Mouse (Mus musculus) hindbrain, embryonic 16.5 days (tissue): ENCODE data around the gene Eif4enif1. TPM values are rescaled to one million over a fixed set of nuclear protein-coding genes. Genes with fewer than 3 reads are reported as not detected.
A peak's percentile ranks its signal among the peaks of the same experiment; 100 is the strongest.
"Not testable (repeated sequence)": the region's sequence is repeated elsewhere in the genome, so short reads cannot be mapped to it uniquely, and the experiment has no call there.

ENCODE experiments used
- ATAC-seq: fragments of 200-750 bp; cut with Nextera tagmentation; 2 replicates; pipeline ENCODE4 v1.8.0; 2017; ENCODE audit warnings: moderate TSS enrichment, moderate library complexity
- H3K27ac ChIP-seq: fragments of 300-500 bp; sonication (generic); 2 replicates; pipeline ENCODE4 v1.5.1; 2014; ENCODE audit warnings: low read depth, mild to moderate bottlenecking, control low read depth, low read length, moderate library complexity
- H3K27me3 ChIP-seq: fragments of 300-500 bp; sonication (generic); replicated peaks from 2 replicates; pipeline ENCODE4 v1.6.1; 2014; ENCODE audit warnings: low read length; ENCODE audit not compliant: control insufficient read depth, insufficient read depth
- H3K36me3 ChIP-seq: fragments of 300-500 bp; sonication (generic); 2 replicates; pipeline ENCODE4 v1.6.1; 2014; ENCODE audit warnings: mild to moderate bottlenecking, low read length, moderate library complexity, mixed read lengths; ENCODE audit not compliant: control insufficient read depth, insufficient read depth
- H3K4me1 ChIP-seq: fragments of 300-500 bp; sonication (generic); 2 replicates; pipeline ENCODE4 v1.6.1; 2014; ENCODE audit warnings: low read depth, low read length; ENCODE audit not compliant: control insufficient read depth, insufficient read depth
- H3K4me2 ChIP-seq: fragments of 300-500 bp; sonication (generic); 2 replicates; pipeline ENCODE4 v1.6.1; 2014; ENCODE audit warnings: mild to moderate bottlenecking, low read length, control low read depth, moderate library complexity
- H3K4me3 ChIP-seq: fragments of 300-500 bp; sonication (generic); 2 replicates; pipeline ENCODE4 v1.5.1; 2014; ENCODE audit warnings: mild to moderate bottlenecking, low read length, control low read depth, moderate library complexity
- H3K9ac ChIP-seq: fragments of 300-500 bp; sonication (generic); 2 replicates; pipeline ENCODE4 v1.6.1; 2014; ENCODE audit warnings: low read depth, mild to moderate bottlenecking, control low read depth, low read length, moderate library complexity
- H3K9me3 ChIP-seq: fragments of 300-500 bp; sonication (generic); 2 replicates; pipeline ENCODE4 v1.6.1; 2014; ENCODE audit warnings: mild to moderate bottlenecking, low read length, moderate library complexity; ENCODE audit not compliant: control insufficient read depth
- WGBS: fragments of 180-500 bp; shearing (Covaris S2); extraction: QIAGEN DNeasy Blood & Tissue Kit; methylation state at CpG from one replicate; pipeline ENCODE4 v1.1.7; 2014; 5-methylcytosine and 5-hydroxymethylcytosine counted together
- polyA plus RNA-seq: library from polyadenylated mRNA; unstranded; fragments of >200 nt; fragmentation: Nextera tagmentation; extraction: Ambion mirVana; gene quantifications from 2 replicates; pipeline ENCODE4 v1.2.1, GENCODE M21; 2015

Eif4enif1 gene
- polyA plus RNA-seq, 1 experiment from 2014 or later, result 36.8 TPM

- not testable (repeated sequence) for H3K36me3 ChIP-seq, H3K9me3 ChIP-seq, H3K4me3 ChIP-seq, H3K4me2 ChIP-seq, H3K27ac ChIP-seq, H3K4me1 ChIP-seq, H3K27me3 ChIP-seq, H3K9ac ChIP-seq
- WGBS, result 82% methylated on average over 3 of the region's 5 CpGs
- ATAC-seq, result peak; percentile 24
These were observed 36.9 kb upstream of the Eif4enif1 start for GRCm38 (mm10) chr11:3165210-3165782.

- not testable (repeated sequence) for ATAC-seq
These were observed 35.9 kb upstream of the Eif4enif1 start for GRCm38 (mm10) chr11:3166321-3166720.

GRCm38 (mm10) chr11:3167129-3167528 is 35.1 kb upstream of the Eif4enif1 start:
- not testable (repeated sequence) for H3K9me3 ChIP-seq, H3K36me3 ChIP-seq, H3K9ac ChIP-seq, H3K4me3 ChIP-seq, H3K4me2 ChIP-seq, H3K27me3 ChIP-seq, H3K4me1 ChIP-seq, H3K27ac ChIP-seq
- WGBS, result 90% methylated on average over 4 of the region's 4 CpGs
- peak; percentile 31; the same call in 1 of the 2 replicates for ATAC-seq

More at GRCm38 (mm10) chr11:3166321-3166720, 35.9 kb upstream of the Eif4enif1 start:
- not testable (repeated sequence) for H3K9me3 ChIP-seq, H3K4me2 ChIP-seq, H3K36me3 ChIP-seq, H3K4me1 ChIP-seq, H3K4me3 ChIP-seq, H3K27ac ChIP-seq, H3K27me3 ChIP-seq, H3K9ac ChIP-seq

GRCm38 (mm10) chr11:3167571-3168001 is 34.6 kb upstream of the Eif4enif1 start:
- H3K4me1 ChIP-seq, H3K4me3 ChIP-seq, H3K27me3 ChIP-seq: not testable (repeated sequence)

GRCm38 (mm10) chr11:3169042-3169441 is 33.1 kb upstream of the Eif4enif1 start:
- not testable (repeated sequence) for H3K9ac ChIP-seq, H3K4me2 ChIP-seq, H3K9me3 ChIP-seq, H3K36me3 ChIP-seq, H3K27me3 ChIP-seq, H3K4me1 ChIP-seq, H3K4me3 ChIP-seq, H3K27ac ChIP-seq
- ATAC-seq, result 0 out of 2 replicates have a peak, but pooled peaks have one; percentile 38
- WGBS, result 66% methylated on average over 2 of the region's 2 CpGs

More at GRCm38 (mm10) chr11:3167571-3168001, 34.6 kb upstream of the Eif4enif1 start:
- not testable (repeated sequence) for H3K4me2 ChIP-seq, H3K36me3 ChIP-seq, H3K9me3 ChIP-seq, H3K9ac ChIP-seq, H3K27ac ChIP-seq
- WGBS, result 75% methylated on average over 4 of the region's 4 CpGs
- peak; percentile 21; the same call in 1 of the 2 replicates for ATAC-seq

- H3K27ac ChIP-seq, H3K9ac ChIP-seq, H3K9me3 ChIP-seq, H3K4me1 ChIP-seq, H3K4me2 ChIP-seq, H3K4me3 ChIP-seq, H3K27me3 ChIP-seq, ATAC-seq, H3K36me3 ChIP-seq: not testable (repeated sequence)
- 68% methylated on average over 1 of the region's 1 CpGs for WGBS
These were observed 30.3 kb upstream of the Eif4enif1 start for GRCm38 (mm10) chr11:3171931-3172330.

GRCm38 (mm10) chr11:3172526-3172925 is 29.7 kb upstream of the Eif4enif1 start:
- ATAC-seq, H3K4me3 ChIP-seq, H3K4me2 ChIP-seq, H3K9ac ChIP-seq, H3K9me3 ChIP-seq, H3K36me3 ChIP-seq, H3K27ac ChIP-seq, H3K4me1 ChIP-seq, H3K27me3 ChIP-seq: not testable (repeated sequence)
- WGBS, result 56% methylated on average over 4 of the region's 6 CpGs

GRCm38 (mm10) chr11:3173425-3174318 is 28.5 kb upstream of the Eif4enif1 start:
- 85% methylated on average over 11 of the region's 11 CpGs for WGBS

GRCm38 (mm10) chr11:3178968-3179725 is 23.0 kb upstream of the Eif4enif1 start:
- not testable (repeated sequence) for H3K27ac ChIP-seq
- WGBS, result 86% methylated on average over 6 of the region's 6 CpGs

More at GRCm38 (mm10) chr11:3173425-3174318, 28.5 kb upstream of the Eif4enif1 start:
- H3K4me1 ChIP-seq, H3K4me2 ChIP-seq, H3K4me3 ChIP-seq, H3K36me3 ChIP-seq, H3K27me3 ChIP-seq, H3K9me3 ChIP-seq, H3K27ac ChIP-seq, H3K9ac ChIP-seq: not testable (repeated sequence)
- peak; percentile 62 for ATAC-seq

More at GRCm38 (mm10) chr11:3178968-3179725, 23.0 kb upstream of the Eif4enif1 start:
- not testable (repeated sequence) for H3K4me3 ChIP-seq, H3K9ac ChIP-seq, ATAC-seq, H3K4me1 ChIP-seq, H3K36me3 ChIP-seq, H3K4me2 ChIP-seq, H3K9me3 ChIP-seq, H3K27me3 ChIP-seq
